Mouse (Mus musculus) layer of hippocampus, postnatal 14 days (tissue): Measurements from ENCODE around the gene Pank2. TPM values are rescaled to one million over a fixed set of nuclear protein-coding genes. Genes with fewer than 3 reads are reported as not detected.

Experiments used
- DNase-seq, 2 experiments: peaks; one replicate each; pipeline ENCODE4 v3.0.0; 2021 to 2022; ENCODE audit warnings: low spot score in 2 of 2, mixed read lengths in 1 of 2
- microRNA-seq, 2 experiments: library from miRNA; unstranded; fragments of <30 nt; microRNA quantifications; one replicate each; pipeline ENCODE4 v1.2.0; 2021
- total RNA-seq, 2 experiments: library from RNA; stranded (reverse); gene quantifications; 2 replicates each; pipeline ENCODE4 v1.2.3; 2021

The Pank2 gene
- total RNA-seq, 2 experiments from 2014 or later: 58.3 to 60.1 TPM

DNA sequence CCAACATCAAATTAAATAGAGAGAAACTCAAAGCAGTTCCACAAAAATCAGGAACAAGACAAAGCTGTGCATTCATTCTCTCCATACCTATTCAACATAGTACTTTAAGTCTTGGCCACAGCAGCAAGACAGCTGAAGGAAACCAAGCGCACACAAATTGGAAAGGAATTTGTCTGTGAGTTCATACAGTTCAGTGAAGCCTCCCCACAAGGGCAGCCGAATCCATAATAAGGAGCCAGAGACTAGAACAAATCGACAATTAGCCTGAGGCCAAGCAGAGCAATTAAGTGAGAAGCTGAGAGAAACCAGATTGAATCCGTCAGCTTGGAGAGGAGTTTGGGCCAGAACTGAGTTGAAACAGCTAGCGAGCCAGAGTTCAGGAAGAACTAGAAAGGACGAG, 57.1 kb downstream of the Pank2 start:
- no peak for DNase-seq

DNA sequence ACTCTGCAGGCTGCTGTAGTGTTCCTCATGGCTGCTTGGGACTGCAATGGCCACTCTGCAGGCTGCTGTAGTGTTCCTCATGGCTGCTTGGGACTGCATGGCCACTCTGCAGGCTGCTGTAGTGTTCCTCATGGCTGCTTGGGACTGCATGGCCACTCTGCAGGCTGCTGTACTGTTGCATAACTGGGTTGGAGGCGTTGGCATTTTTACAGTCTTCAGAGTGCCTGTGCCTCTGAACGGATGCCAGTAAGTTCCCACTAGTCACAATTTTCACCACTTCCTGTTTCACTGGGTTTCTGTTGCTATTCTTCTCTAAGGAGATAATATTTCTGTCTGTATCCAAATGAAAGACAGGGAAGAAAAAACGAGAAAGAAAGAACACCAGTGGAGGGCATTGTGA, 58.9 kb downstream of the Pank2 start:
- peak in 1 of 2 experiments; percentile 28 for DNase-seq

DNA sequence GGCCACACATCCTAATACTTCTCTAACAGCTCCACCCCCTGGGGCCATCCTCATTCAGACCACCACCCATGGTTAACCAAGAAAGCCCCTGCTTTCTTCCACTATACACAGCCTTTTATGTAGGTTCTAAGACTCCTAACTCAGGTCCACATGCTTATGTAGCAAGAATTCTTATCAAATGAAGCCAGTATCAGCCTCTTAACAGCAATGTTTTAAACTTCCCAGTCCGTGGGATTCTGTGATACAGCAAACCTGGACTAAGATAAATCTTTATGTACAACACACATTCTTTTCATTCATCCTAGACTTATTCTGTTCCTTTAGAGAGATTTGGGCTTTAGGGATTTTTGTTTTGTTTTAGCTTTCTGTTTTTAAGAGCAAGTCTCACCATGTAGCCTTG, 61.4 kb downstream of the Pank2 start:
- no peak for DNase-seq

DNA sequence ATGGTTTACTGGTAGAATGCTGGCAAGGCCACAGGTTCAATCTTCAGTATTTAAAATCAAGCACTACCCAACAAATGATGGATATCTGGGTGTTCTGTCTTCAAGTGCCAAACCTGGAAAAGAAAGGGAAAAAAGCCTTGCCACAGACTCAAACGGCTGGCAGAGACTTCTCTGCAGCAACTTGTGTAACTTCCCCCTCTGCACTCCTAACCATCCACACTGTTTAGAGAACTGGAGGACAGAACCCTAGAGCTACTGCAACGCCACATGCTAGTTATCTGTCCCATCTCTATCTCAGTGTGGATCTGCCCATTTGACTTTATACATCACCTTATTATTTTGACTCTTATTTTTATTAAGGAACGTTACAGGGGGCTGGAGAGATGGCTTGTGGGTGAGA, 63.7 kb downstream of the Pank2 start:
- no peak for DNase-seq

DNA sequence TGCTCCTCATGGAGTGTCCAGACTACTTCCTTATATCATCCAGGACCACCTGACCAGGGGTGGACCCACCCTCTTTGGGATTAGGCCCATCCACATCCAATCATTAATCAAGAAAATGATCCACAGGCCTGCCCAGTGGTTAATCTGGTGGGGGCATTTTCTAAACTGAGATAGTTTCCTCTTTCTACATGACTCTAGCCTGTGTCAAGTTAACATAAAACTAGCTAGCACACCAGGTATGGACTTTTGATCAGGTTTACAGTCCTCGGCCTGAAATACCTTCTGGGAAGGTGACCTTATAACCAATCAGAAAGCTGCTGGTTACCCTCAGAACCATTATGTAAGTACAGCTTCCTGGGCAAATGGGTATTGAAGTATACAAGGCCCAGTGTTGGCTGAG, 66.7 kb downstream of the Pank2 start:
- no peak for DNase-seq

DNA sequence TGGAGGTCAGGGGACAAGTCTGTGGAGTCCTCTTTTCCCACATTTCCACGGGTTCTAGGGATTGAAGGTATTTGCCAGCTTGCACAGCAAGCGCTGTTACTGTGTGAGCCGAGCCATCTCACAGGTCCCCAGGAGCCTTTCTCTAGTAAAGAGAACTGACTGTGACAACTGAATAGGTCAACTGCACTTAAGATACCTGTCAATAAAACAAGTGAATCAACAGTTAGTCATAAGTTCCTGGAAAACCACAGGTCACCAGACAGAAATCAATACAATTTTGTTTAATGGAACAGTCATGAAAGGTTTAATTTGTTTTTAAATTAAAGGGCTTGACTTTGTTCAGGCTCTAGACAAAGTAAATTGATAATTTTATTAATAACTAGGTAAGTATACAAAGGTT, 68.3 kb downstream of the Pank2 start:
- DNase-seq: no peak

DNA sequence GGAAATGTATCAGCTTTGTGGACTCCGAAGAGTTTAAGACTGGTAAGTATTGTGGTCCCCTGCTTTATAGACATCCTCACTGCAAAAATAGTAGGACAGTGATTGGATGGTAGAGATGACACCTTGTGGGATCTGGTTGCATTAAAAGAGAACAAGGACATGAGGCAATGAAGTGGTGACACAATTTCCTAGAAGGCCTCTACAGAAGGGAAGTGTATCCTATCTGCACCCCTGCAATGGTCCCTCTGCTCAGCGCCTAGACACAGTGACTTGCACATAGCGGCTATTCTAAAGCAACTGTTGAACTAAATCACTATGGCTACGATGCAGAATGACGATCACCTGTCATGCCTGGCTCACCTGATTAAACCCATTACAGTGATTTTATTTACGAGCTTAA, 75.3 kb downstream of the Pank2 start:
- no peak for DNase-seq

DNA sequence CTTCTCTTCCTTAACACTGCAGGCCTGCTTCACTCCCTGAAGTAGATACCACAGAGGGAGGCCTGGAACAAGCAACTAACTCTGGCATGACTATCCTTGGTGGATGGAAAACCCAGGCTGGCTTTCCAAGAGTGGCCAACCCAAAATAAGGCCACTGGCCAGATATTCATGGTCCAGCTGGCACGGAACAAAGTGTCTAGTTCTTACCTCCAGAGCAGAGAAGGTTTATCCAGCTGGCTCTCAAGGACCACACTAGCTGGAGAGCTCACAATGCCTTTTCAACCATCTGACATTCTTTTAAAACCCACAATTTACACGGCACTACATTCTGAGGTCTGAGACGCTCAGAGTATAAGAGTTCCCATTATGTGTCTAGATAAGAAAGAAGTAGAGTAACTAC, 82.2 kb downstream of the Pank2 start:
- peak; percentile 28 to 79 for DNase-seq

DNA sequence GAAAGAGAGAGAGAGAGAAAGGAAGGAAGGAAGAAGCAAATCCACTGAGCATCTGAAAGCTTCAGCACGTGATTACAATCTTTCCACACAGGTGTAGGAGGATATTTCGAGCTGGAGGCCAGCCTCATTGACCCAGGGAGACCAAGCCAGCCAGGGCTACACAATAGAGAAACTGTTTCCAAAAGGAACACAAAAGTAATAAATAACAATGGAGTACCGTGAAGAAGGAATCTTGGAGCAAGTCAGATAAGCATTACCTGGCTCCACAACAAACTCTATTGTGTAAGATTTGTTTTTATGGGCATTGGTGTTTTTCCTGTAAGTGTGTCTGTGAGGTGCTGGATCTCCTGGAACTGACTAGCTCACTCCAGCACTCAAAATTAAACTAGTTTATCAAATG, 83.3 kb downstream of the Pank2 start:
- no peak for DNase-seq

Small RNA genes within 50 kb of the gene (microRNA-seq; reads per million reads assigned to microRNA genes)
- gene Mir103-2: 16.1 to 31.7 reads per million in 2 experiments

Other genes with a start within 250 kb of the Pank2 start
- 10 to 100 TPM; 52.8 to 56.6 TPM for gene Gfra4, start 219.4 kb upstream of the Pank2 start, total RNA-seq
- gene Adam33, start 198.7 kb upstream of the Pank2 start, total RNA-seq: under 1 TPM; 0.50 to 0.67 TPM
- gene Siglec1, start 175.7 kb upstream of the Pank2 start, total RNA-seq: under 1 TPM; 0.55 to 0.57 TPM
- 10 to 100 TPM in 1 of 2 experiments, 1 to 10 TPM in 1; 8.8 to 12.5 TPM for gene Hspa12b, start 135.2 kb upstream of the Pank2 start, total RNA-seq
- not detected for gene Gm11037, start 129.0 kb upstream of the Pank2 start, total RNA-seq
- 10 to 100 TPM; 64.5 to 64.6 TPM for gene 1700037H04Rik, start 102.4 kb upstream of the Pank2 start, total RNA-seq
- gene Cenpb, start 82.4 kb upstream of the Pank2 start, total RNA-seq: 100 to 1,000 TPM; 102 to 109 TPM
- gene Cdc25b, start 75.5 kb upstream of the Pank2 start, total RNA-seq: 10 to 100 TPM; 17.3 to 20.8 TPM
- gene Spef1, start 75.2 kb upstream of the Pank2 start, total RNA-seq: 10 to 100 TPM; 16.2 to 18.0 TPM
- 10 to 100 TPM; 25.4 to 26.2 TPM for gene Ap5s1, start 55.4 kb upstream of the Pank2 start, total RNA-seq
- 1 to 10 TPM; 8.4 to 9.9 TPM for gene Mavs, start 28.4 kb upstream of the Pank2 start, total RNA-seq
- gene Rnf24, start 90.4 kb downstream of the Pank2 start, total RNA-seq: 10 to 100 TPM; 25.5 to 29.1 TPM
- 10 to 100 TPM; 82.6 to 94.8 TPM for gene Smox, start 229.0 kb downstream of the Pank2 start, total RNA-seq